Mouse (Mus musculus) kidney, adult 18-20 months (tissue): ENCODE measurements around the gene Prdm5.

Experiments used
- DNase-seq: peaks from one replicate; pipeline ENCODE4 v3.0.0; 2021

Prdm5 gene

GRCm38 (mm10) chr6:65935566-65936281 lies 156.9 kb downstream of the Prdm5 start:
- DNase-seq: no peak

DNA sequence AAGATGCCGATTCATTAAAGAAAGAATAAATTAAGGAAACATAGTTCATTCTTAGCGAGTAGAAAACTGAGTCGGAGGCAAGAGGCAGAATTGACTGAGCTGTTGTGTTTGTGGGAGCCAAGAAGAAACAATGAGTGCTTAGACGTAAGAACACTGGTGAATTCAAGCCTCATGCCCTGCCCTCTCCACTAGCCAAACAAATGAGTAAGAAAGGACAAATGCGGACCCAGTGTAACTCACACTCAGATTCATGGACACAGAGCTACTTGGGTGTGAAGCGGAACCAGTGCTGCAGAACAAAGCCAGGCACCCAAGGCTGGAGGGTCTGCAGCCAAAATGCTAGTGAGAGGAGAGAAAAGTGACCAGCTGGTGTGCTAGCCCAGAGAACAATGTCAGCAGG lies 171.7 kb downstream of the Prdm5 start:
- no peak for DNase-seq

DNA sequence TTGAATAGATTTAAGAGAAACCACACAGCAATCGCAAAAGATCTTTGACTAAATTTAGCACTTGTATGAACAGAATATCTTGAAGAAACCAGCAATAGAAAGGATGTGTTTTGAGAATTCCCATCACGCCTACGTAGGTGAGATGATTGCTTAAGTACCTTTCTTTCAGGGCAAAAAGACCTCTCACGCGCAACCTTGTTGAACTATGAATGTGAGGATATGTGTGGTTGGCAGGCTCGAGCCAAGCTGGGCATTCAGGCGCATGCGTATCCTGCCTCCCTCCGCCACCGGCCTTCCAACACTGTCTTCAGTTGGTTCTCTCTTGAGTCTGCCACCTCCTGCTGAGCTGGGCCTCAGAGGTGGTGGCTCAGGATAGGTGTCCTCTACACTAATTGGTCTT lies 173.5 kb downstream of the Prdm5 start, which contains the start of gene 4930544G11Rik:
4930544G11Rik (plus strand) TSS at position 301 of the 400 bp plus-strand sequence.
- DNase-seq: no peak

GRCm38 (mm10) chr6:65969386-65970111 lies 190.8 kb downstream of the Prdm5 start:
- DNase-seq: no peak

DNA sequence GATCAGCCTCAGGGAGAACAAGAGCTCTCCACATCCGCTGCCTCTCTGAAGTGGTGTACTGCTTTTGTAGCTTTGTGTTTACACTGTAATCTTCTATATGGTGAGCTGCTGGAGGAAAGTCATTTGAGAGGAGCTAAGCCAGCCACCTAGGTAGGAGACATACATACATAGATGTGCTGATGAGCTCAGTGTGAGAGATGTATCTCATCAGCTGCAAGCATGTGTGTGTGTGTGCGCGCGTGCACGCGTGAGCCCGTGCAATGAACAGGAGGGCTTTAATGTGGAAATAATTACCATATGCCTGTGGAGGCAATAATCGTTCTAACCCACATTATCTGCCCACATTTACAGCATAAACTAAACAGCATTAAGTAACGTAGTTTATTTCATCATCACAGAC lies 191.6 kb downstream of the Prdm5 start:
- no peak for DNase-seq
